Mouse (Mus musculus): ENCODE measurements around the gene Golph3.

- TF ChIP-seq CTCF (IDR thresholded peaks at IDR 0.05; ENCODE audit: low read depth) (no peak), EP300 (IDR thresholded peaks at IDR 0.05; ENCODE audit: low read depth) (no peak)
These were observed 30.9 kb upstream of the Golph3 start for GRCm38 (mm10) chr15:12290330-12290729.

Data from heart, postnatal 0 days (tissue).